ENCODE assay signal across 8 mouse cellular contexts in the genomic region with DNA sequence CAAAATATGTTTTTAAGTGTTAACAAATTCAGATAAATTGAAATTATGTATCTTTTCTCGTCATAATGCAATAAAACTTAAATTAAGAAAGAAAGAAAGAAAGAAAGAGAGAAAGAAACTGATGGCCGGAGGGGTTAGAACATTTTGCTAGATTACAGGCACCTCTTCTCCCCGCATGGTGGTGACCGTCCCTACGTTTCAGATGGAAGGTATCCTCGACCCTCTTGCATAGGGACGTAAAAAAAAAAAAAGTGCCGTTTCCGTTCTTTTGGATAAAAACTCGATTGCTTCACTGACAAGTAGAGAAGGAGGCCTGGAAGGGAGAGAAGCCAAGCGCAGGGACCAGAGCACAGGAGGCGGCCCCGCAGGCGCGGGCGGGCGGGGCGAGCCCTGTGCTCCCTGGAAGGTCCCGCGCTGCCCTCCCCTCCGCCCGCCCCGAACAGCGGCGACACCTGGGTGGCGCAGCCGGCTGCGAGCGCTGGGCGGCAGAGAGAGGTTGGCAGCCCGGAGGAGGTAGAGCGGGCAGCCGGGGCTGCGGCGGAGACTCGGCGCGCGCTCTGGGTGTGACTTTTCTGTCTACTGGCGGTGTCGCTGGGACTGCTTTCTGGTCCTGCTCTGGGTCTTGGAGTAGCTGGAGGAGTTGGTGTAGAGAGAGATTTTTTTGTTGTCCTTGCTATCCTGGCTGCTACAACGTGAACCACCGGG. TPM values are rescaled to one million over a fixed set of nuclear protein-coding genes. Genes with fewer than 3 reads are reported as not detected.
A peak's percentile ranks its signal among the peaks of the same experiment; 100 is the strongest.
DNase-seq lines count a peak whose midpoint lies in the region; ATAC-seq and TF ChIP-seq lines count a peak whose summit lies in the region.

A gene (plus strand): TSS at position 311 of the 705 bp plus-strand sequence.

- peak within 1 kb of the TSS; percentile 64 for H3K9ac ChIP-seq in ES-E14 (ENCODE audit: insufficient read depth, low read depth, low read length, poor library complexity, severe bottlenecking)
- peak within 1 kb of the TSS; percentile 55 for H3K9ac ChIP-seq in hindbrain, embryonic 12.5 days

- H3K27ac ChIP-seq in ES-E14 (ENCODE audit: insufficient read depth, low read depth, low read length, poor library complexity, severe bottlenecking): no peak within 1 kb of the TSS
- no peak within 1 kb of the TSS for H3K27ac ChIP-seq in hindbrain, embryonic 12.5 days
- H3K27ac ChIP-seq in left cerebral cortex, adult 2 months: peak within 1 kb of the TSS; percentile 40

- H3K4me2 ChIP-seq in hindbrain, embryonic 12.5 days (replicated peaks): peak within 1 kb of the TSS; percentile 86

- 2% methylated on average over 43 of the region's 43 CpGs for WGBS in hindbrain, embryonic 12.5 days

- H3K4me3 ChIP-seq in ES-E14 (ENCODE audit: insufficient read depth in 1 of 2, low read depth in 1 of 2, low read length in 2 of 2, poor library complexity in 1 of 2, severe bottlenecking in 1 of 2): peak within 1 kb of the TSS; percentile 63 to 71
- peak within 1 kb of the TSS; percentile 54 for H3K4me3 ChIP-seq in hindbrain, embryonic 12.5 days
- peak within 1 kb of the TSS; percentile 61 for H3K4me3 ChIP-seq in left cerebral cortex, adult 2 months

- no peaks in the 10 kb centered on the region; a peak in 1 of 4 replicates for H3K4me1 ChIP-seq in ES-E14 (ENCODE audit: control insufficient read depth in 2 of 2, insufficient read depth in 2 of 2, low read length in 2 of 2, poor library complexity in 1 of 2)
- peaks cover 7% of the 10 kb centered on the region for H3K4me1 ChIP-seq in hindbrain, embryonic 12.5 days

- TF ChIP-seq CTCF in left cerebral cortex, adult 2 months (IDR thresholded peaks at IDR 0.05): no peak; the same call in 1 of the 2 replicates

- no peaks in the 10 kb centered on the region for H3K9me3 ChIP-seq in ES-E14 (ENCODE audit: control insufficient read depth, insufficient read depth, low read depth, low read length)
- H3K9me3 ChIP-seq in hindbrain, embryonic 12.5 days (replicated peaks): no peaks in the 10 kb centered on the region

- in situ Hi-C loops in ES-E14 (cut with MboI; ENCODE audit: low sequenced_read_pairs in 2 of 2, unreplicated experiment in 2 of 2): no loop called here

- intact Hi-C loops in left cerebral cortex, adult 2 months (cut with DNase I): no loop called here

- peak; percentile 75 for ATAC-seq in hindbrain, embryonic 12.5 days (ENCODE audit: low FRiP score)

- H3K36me3 ChIP-seq in ES-E14 (ENCODE audit: control insufficient read depth, insufficient read depth, low read length, poor library complexity, severe bottlenecking): no peaks in the 10 kb centered on the region
- H3K36me3 ChIP-seq in hindbrain, embryonic 12.5 days: no peaks in the 10 kb centered on the region

- peak; percentile 24 for DNase-seq in ES-E14 (ENCODE audit: low read depth, low spot score)
- DNase-seq in cerebellum, adult 11 months: peak; percentile 33
- DNase-seq in forelimb bud, embryonic 11.5 days (ENCODE audit: low read depth, low spot score): peak; percentile 32
- peak; percentile 26 to 38 for DNase-seq in left cerebral cortex, adult 2 months (ENCODE audit: extremely low spot score in 1 of 2, low spot score in 2 of 2)
- DNase-seq in lung, postnatal 4 days: peak; percentile 73 to 84
- peak; percentile 19 for DNase-seq in retina, postnatal 7 days (ENCODE audit: low read depth, low spot score)
- peak; percentile 73 for DNase-seq in urinary bladder, postnatal 14 days (ENCODE audit: low spot score)

- H3K27me3 ChIP-seq in hindbrain, embryonic 12.5 days: peaks cover 37% of the 10 kb centered on the region

TF ChIP-seq in ES-E14, 5 proteins besides CTCF, POLR2A, EP300 and RAD21:
- no peak for TF ChIP-seq ZNF384 (IDR thresholded peaks at IDR 0.05; ENCODE audit: low read depth, low read length)
- TF ChIP-seq MAFK (IDR thresholded peaks at IDR 0.05; ENCODE audit: insufficient read depth, low read depth, low read length): no peak
- TF ChIP-seq CHD2 (IDR thresholded peaks at IDR 0.05; ENCODE audit: low read depth, low read length): no peak
- no peak for TF ChIP-seq ZC3H11A (IDR thresholded peaks at IDR 0.05; ENCODE audit: borderline replicate concordance, low read depth, low read length)
- no peak for TF ChIP-seq HCFC1 (IDR thresholded peaks at IDR 0.05; ENCODE audit: borderline replicate concordance, insufficient read depth, low read length)
TF ChIP-seq in ES-E14: peak in this region for 0.

RNA-seq across cellular contexts. Expression of the gene that starts here (rescaled TPM):
- total RNA-seq in ES-E14 (2012; rRNA removed): 1.3 and 2.7 TPM in 2 replicates
- 5.6 and 6.7 TPM in 2 replicates for polyA plus RNA-seq in hindbrain, embryonic 12.5 days (2016; fragmentation: Nextera tagmentation; extraction: Ambion mirVana)
- total RNA-seq in left cerebral cortex, adult 2 months (2021): 10 to 100 TPM; 87.1 to 90.8 TPM

Comparison
In these comparisons a context has a peak if more than half of its experiments do, and no peak if none do; other contexts are left out.
1. RNA of the gene that starts here (total RNA-seq): 87.1 to 90.8 TPM in left cerebral cortex, adult 2 months; 1.3 to 2.7 TPM in ES-E14; every median in the first group is over 10 times any median in the second.
2. DNase-seq: peak in every context shown above with its lines; median percentile 78 in lung, postnatal 4 days; 73 in urinary bladder, postnatal 14 days; 33 in cerebellum, adult 11 months; 32 in forelimb bud, embryonic 11.5 days; 32 in left cerebral cortex, adult 2 months; 24 in ES-E14; 19 in retina, postnatal 7 days.
3. Peak in every context shown above with its lines, with median percentiles within 50 percentile points of each other: H3K4me3 ChIP-seq.